Mouse (Mus musculus) bone marrow, adult 2 months (tissue): ENCODE results near the gene Wdr17.

Experiments
- CTCF ChIP-seq: fragments of 200-500 bp; IDR thresholded peaks from 2 replicates; pipeline ENCODE4 v1.5.1; 2011; ENCODE audit warnings: low read length, control low read depth; ENCODE audit not compliant: control insufficient read depth, insufficient read depth
- POLR2A ChIP-seq: fragments of 200-500 bp; IDR thresholded peaks from 2 replicates; pipeline ENCODE4 v1.6.1; 2011; ENCODE audit warnings: low read depth, mild to moderate bottlenecking, control low read depth, low read length, borderline replicate concordance; ENCODE audit not compliant: control insufficient read depth

DNA sequence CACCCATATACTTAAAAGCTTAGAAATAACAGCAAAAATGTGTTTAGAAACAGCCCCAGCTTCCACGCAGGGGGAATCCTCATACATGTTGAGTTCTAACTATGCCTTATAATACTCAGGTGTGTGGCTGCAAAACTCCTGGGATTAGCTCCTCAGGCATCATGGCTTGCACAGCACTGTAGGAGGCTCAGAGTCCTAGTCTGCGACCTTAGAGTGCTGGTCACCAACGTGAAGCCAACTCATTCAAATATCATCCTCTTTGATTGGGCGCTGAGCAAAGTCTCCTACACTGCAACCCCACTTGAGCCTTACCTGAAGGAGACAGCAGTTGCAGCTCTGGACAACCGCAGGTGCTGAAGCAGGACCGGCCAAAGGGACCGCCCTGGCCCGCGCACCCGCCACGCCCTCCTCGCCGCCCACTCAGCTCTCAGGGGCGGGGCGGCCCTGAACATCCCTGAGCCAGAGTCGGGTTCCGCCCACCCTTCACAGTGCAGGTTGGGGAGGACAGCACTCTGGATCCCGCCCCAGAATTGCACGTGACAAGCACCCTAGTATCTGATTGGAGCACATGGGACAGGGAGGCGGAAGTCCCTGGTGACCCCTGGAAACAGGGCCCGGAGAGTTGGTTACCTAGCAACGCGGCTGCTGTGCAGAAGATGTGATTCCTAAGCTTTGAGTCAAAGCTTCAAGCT, 162.9 kb downstream of the Wdr17 start:
- TF ChIP-seq CTCF (no peak), POLR2A (no peak)
